28 mouse cellular contexts compared by ENCODE assay signal in genomic region chr5:117552096-117552495, GRCm38 (mm10).
DNase-seq lines count a peak whose midpoint lies in the region; ATAC-seq and TF ChIP-seq lines count a peak whose summit lies in the region.
"Had no signal": no experiment of that assay in that cellular context is flagged by ENCODE, and none has a peak within 500 bp of the region (broad histone marks: within the 10 kb centered on the region; RNA-seq: fewer than 3 reads in every experiment).

No protein-coding gene starts in this region.

- no peak overlapping the region for H3K4me2 ChIP-seq in hindbrain, postnatal 0 days (ENCODE audit: low read depth, low read length)
- H3K4me2 ChIP-seq in hindbrain, embryonic 13.5 days = no peak overlapping the region
- no peak overlapping the region for H3K4me2 ChIP-seq in liver, embryonic 14.5 days (ENCODE audit: low read depth)
- H3K4me2 ChIP-seq: limb, embryonic 15.5 days; liver, embryonic 15.5 days; lung, embryonic 15.5 days; midbrain, embryonic 12.5 days; neural tube, embryonic 15.5 days; stomach, embryonic 15.5 days had no signal

- H3K4me3 ChIP-seq in hindbrain, postnatal 0 days (ENCODE audit: low read length) = no peak overlapping the region
- H3K4me3 ChIP-seq in hindbrain, embryonic 13.5 days = no peak overlapping the region
- H3K4me3 ChIP-seq in liver, embryonic 14.5 days (ENCODE audit: insufficient read depth in 1 of 2, low read depth in 2 of 2, low read length in 2 of 2) = no peak overlapping the region
- H3K4me3 ChIP-seq in E14TG2a.4 (replicated peaks; ENCODE audit: low read length) = no peak overlapping the region
- no peak overlapping the region for H3K4me3 ChIP-seq in MEL (ENCODE audit: control insufficient read depth in 1 of 2, insufficient read depth in 1 of 2, low read depth in 2 of 2, low read length in 2 of 2)
- H3K4me3 ChIP-seq: erythroblast, embryonic 14.5 days; limb, embryonic 10.5 days; limb, embryonic 15.5 days; liver, embryonic 15.5 days; lung, embryonic 15.5 days; midbrain, embryonic 12.5 days; neural tube, embryonic 15.5 days; stomach, embryonic 15.5 days had no signal

- TF ChIP-seq EP300 in liver, embryonic 14.5 days (IDR thresholded peaks at IDR 0.05; ENCODE audit: low read depth) = no peak
- TF ChIP-seq EP300 in MEL (IDR thresholded peaks at IDR 0.05; ENCODE audit: low read depth in 1 of 2, low read length in 2 of 2) = no peak

- 0 out of 2 replicates have a peak, but pooled peaks cover 2% of the 10 kb centered on the region for H3K9me3 ChIP-seq in hindbrain, postnatal 0 days (ENCODE audit: low read length)
- no peaks in the 10 kb centered on the region for H3K9me3 ChIP-seq in hindbrain, embryonic 13.5 days
- no peaks in the 10 kb centered on the region; the same call in 1 of the 2 replicates for H3K9me3 ChIP-seq in liver, embryonic 14.5 days (ENCODE audit: control insufficient read depth, low read length)
- peaks cover 7% of the 10 kb centered on the region for H3K9me3 ChIP-seq in E14TG2a.4 (ENCODE audit: low read length)
- no peaks in the 10 kb centered on the region for H3K9me3 ChIP-seq in MEL (replicated peaks; ENCODE audit: insufficient read depth, low read length)
- H3K9me3 ChIP-seq: limb, embryonic 15.5 days; liver, embryonic 15.5 days; lung, embryonic 15.5 days; midbrain, embryonic 12.5 days; neural tube, embryonic 15.5 days; stomach, embryonic 15.5 days had no signal

- no peaks in the 10 kb centered on the region for H3K4me1 ChIP-seq in hindbrain, postnatal 0 days (ENCODE audit: insufficient read depth, low read length)
- H3K4me1 ChIP-seq in hindbrain, embryonic 13.5 days (replicated peaks) = peaks cover 2% of the 10 kb centered on the region; the same call in 1 of the 2 replicates
- no peaks in the 10 kb centered on the region for H3K4me1 ChIP-seq in liver, embryonic 14.5 days (replicated peaks; ENCODE audit: control insufficient read depth in 2 of 2, insufficient read depth in 2 of 2, low read length in 1 of 2)
- peaks cover under 1% of the 10 kb centered on the region for H3K4me1 ChIP-seq in E14TG2a.4 (replicated peaks; ENCODE audit: low read depth, low read length)
- H3K4me1 ChIP-seq in MEL (ENCODE audit: control insufficient read depth in 1 of 2, insufficient read depth in 2 of 2, low read length in 2 of 2) = no peaks in the 10 kb centered on the region
- H3K4me1 ChIP-seq: limb, embryonic 15.5 days; liver, embryonic 15.5 days; lung, embryonic 15.5 days; midbrain, embryonic 12.5 days; neural tube, embryonic 15.5 days; stomach, embryonic 15.5 days had no signal

- no peak for ATAC-seq in hindbrain, postnatal 0 days
- no peak for ATAC-seq in hindbrain, embryonic 13.5 days (ENCODE audit: low FRiP score)
- no peak for ATAC-seq in liver, embryonic 14.5 days (ENCODE audit: insufficient read depth)
- ATAC-seq: CD4-positive, CD25-positive, alpha-beta regulatory T cell, adult 4 months; forebrain, postnatal 0 days had no signal

- no peak for TF ChIP-seq POLR2A in MEL (IDR thresholded peaks at IDR 0.05; ENCODE audit: control insufficient read depth in 1 of 2, insufficient read depth in 1 of 2, low read depth in 1 of 2, low read length in 2 of 2, poor library complexity in 1 of 2)

- TF ChIP-seq CTCF in hindbrain, postnatal 0 days (IDR thresholded peaks at IDR 0.05; ENCODE audit: low read depth) = peak; percentile 26; the same call in 1 of the 2 replicates
- TF ChIP-seq CTCF in liver, embryonic 14.5 days (IDR thresholded peaks at IDR 0.05; ENCODE audit: low read depth) = peak; percentile 25; the same call in 1 of the 2 replicates
- TF ChIP-seq CTCF in E14TG2a.4 (conservative IDR thresholded peaks at IDR 0.05; ENCODE audit: low read length) = peak; percentile 45
- peak; percentile 1 to 34 (median 5); a peak in 2 of 6 replicates for TF ChIP-seq CTCF in MEL (IDR thresholded peaks at IDR 0.05 in 2 of 3, conservative IDR thresholded peaks at IDR 0.05 in 1 of 3; ENCODE audit: control insufficient read depth in 1 of 3, insufficient read depth in 1 of 3, low read depth in 2 of 3, low read length in 3 of 3, poor library complexity in 1 of 3, severe bottlenecking in 1 of 3)

- no peaks in the 10 kb centered on the region for H3K27me3 ChIP-seq in hindbrain, postnatal 0 days (ENCODE audit: insufficient read depth, low read length)
- H3K27me3 ChIP-seq in hindbrain, embryonic 13.5 days = no peaks in the 10 kb centered on the region
- no peaks in the 10 kb centered on the region for H3K27me3 ChIP-seq in liver, embryonic 14.5 days (ENCODE audit: control insufficient read depth, insufficient read depth, low read length)
- H3K27me3 ChIP-seq in E14TG2a.4 (ENCODE audit: insufficient read depth, low read length) = peaks cover 3% of the 10 kb centered on the region; the same call in 1 of the 2 replicates
- no peaks in the 10 kb centered on the region; a peak in 1 of 4 replicates for H3K27me3 ChIP-seq in MEL (ENCODE audit: control insufficient read depth in 1 of 2, insufficient read depth in 2 of 2, low read length in 2 of 2)
- H3K27me3 ChIP-seq: limb, embryonic 15.5 days; liver, embryonic 15.5 days; lung, embryonic 15.5 days; midbrain, embryonic 12.5 days; neural tube, embryonic 15.5 days; stomach, embryonic 15.5 days had no signal

- DNase-seq in hindbrain, postnatal 0 days (ENCODE audit: low spot score) = no peak
- DNase-seq in liver, embryonic 14.5 days (ENCODE audit: low read depth in 3 of 3, low spot score in 3 of 3) = no peak
- DNase-seq in liver = no peak
- no peak for DNase-seq in MEL (ENCODE audit: low read depth, low spot score)
- no peak for DNase-seq in kidney, postnatal 36 days
- DNase-seq: adrenal gland, postnatal 14 days; cerebellum, adult 11-12 months; cerebellum, postnatal 10 days; forebrain, postnatal 0 days; gastrocnemius, postnatal 10 days; heart, postnatal 14 days; kidney, adult 18-20 months; lung, postnatal 36 days; retina, postnatal 1 day; right cerebral cortex, postnatal 25 days; thymus, adult 2 months; thymus, postnatal 36 days had no signal

- 95% methylated on average over 8 of the region's 8 CpGs for WGBS in hindbrain, postnatal 0 days
- WGBS in hindbrain, embryonic 13.5 days = 93% methylated on average over 8 of the region's 8 CpGs
- 70% methylated on average over 8 of the region's 8 CpGs for WGBS in liver, embryonic 14.5 days (ENCODE audit: insufficient replicate concordance)

- no peak overlapping the region for H3K27ac ChIP-seq in hindbrain, postnatal 0 days
- H3K27ac ChIP-seq in hindbrain, embryonic 13.5 days = no peak overlapping the region
- no peak overlapping the region for H3K27ac ChIP-seq in liver, embryonic 14.5 days
- H3K27ac ChIP-seq in MEL (ENCODE audit: control insufficient read depth, low read depth, low read length) = no peak overlapping the region
- H3K27ac ChIP-seq: limb, embryonic 10.5 days; limb, embryonic 15.5 days; liver, embryonic 15.5 days; lung, embryonic 15.5 days; midbrain, embryonic 12.5 days; neural tube, embryonic 15.5 days; stomach, embryonic 15.5 days had no signal

- no peaks in the 10 kb centered on the region for H3K79me2 ChIP-seq in MEL (ENCODE audit: control insufficient read depth, insufficient read depth, low read length, poor library complexity)

- no peaks in the 10 kb centered on the region for H3K36me3 ChIP-seq in hindbrain, postnatal 0 days (ENCODE audit: insufficient read depth, low read length)
- H3K36me3 ChIP-seq in hindbrain, embryonic 13.5 days = peaks cover 8% of the 10 kb centered on the region
- no peaks in the 10 kb centered on the region for H3K36me3 ChIP-seq in liver, embryonic 14.5 days (replicated peaks; ENCODE audit: control insufficient read depth, insufficient read depth, low read depth)
- no peaks in the 10 kb centered on the region for H3K36me3 ChIP-seq in E14TG2a.4 (ENCODE audit: insufficient read depth, low read length)
- no peaks in the 10 kb centered on the region for H3K36me3 ChIP-seq in MEL (ENCODE audit: control insufficient read depth in 1 of 2, insufficient read depth in 2 of 2, low read length in 2 of 2)
- H3K36me3 ChIP-seq: limb, embryonic 10.5 days; limb, embryonic 15.5 days; liver, embryonic 15.5 days; lung, embryonic 15.5 days; midbrain, embryonic 12.5 days; neural tube, embryonic 15.5 days; stomach, embryonic 15.5 days had no signal

- no peak overlapping the region for H3K9ac ChIP-seq in hindbrain, postnatal 0 days (replicated peaks; ENCODE audit: low read length)
- H3K9ac ChIP-seq in hindbrain, embryonic 13.5 days = no peak overlapping the region
- H3K9ac ChIP-seq in liver, embryonic 14.5 days (replicated peaks) = no peak overlapping the region
- no peak overlapping the region for H3K9ac ChIP-seq in MEL (ENCODE audit: control insufficient read depth, low read depth, low read length, poor library complexity, severe bottlenecking)
- H3K9ac ChIP-seq: forebrain, postnatal 0 days; limb, embryonic 15.5 days; liver, embryonic 15.5 days; lung, embryonic 15.5 days; midbrain, embryonic 12.5 days; neural tube, embryonic 15.5 days; stomach, embryonic 15.5 days had no signal

- no peak for TF ChIP-seq RAD21 in MEL (IDR thresholded peaks at IDR 0.05; ENCODE audit: low read depth, low read length)

TF ChIP-seq in MEL, 35 proteins besides CTCF, POLR2A, EP300 and RAD21:
- no peak for TF ChIP-seq BHLHE40 (IDR thresholded peaks at IDR 0.05; ENCODE audit: borderline replicate concordance, low read depth, low read length)
- TF ChIP-seq MYC (IDR thresholded peaks at IDR 0.05; ENCODE audit: low read depth, low read length) = no peak
- TF ChIP-seq USF1 (IDR thresholded peaks at IDR 0.05; ENCODE audit: low read depth, low read length) = no peak
- no peak for TF ChIP-seq RCOR1 (IDR thresholded peaks at IDR 0.05; ENCODE audit: low read depth, low read length)
- TF ChIP-seq HCFC1 (IDR thresholded peaks at IDR 0.05; ENCODE audit: low read depth, low read length) = no peak
- TF ChIP-seq MXI1 (IDR thresholded peaks at IDR 0.05; ENCODE audit: low read depth, low read length) = no peak
- no peak for TF ChIP-seq TBP (IDR thresholded peaks at IDR 0.05; ENCODE audit: low read depth, low read length)
- TF ChIP-seq TCF12 (IDR thresholded peaks at IDR 0.05; ENCODE audit: low read depth, low read length) = no peak
- no peak for TF ChIP-seq MAFK (IDR thresholded peaks at IDR 0.05; ENCODE audit: borderline replicate concordance, low read depth, low read length)
- no peak for TF ChIP-seq MYB (IDR thresholded peaks at IDR 0.05; ENCODE audit: low read depth, low read length)
- no peak for TF ChIP-seq E2F4 (IDR thresholded peaks at IDR 0.05; ENCODE audit: borderline replicate concordance, low read depth, low read length)
- no peak for TF ChIP-seq SMC3 (IDR thresholded peaks at IDR 0.05; ENCODE audit: low read depth, low read length)
- TF ChIP-seq ZMIZ1 (IDR thresholded peaks at IDR 0.05; ENCODE audit: low read depth, low read length) = no peak
